Mouse (Mus musculus) layer of hippocampus, postnatal 36 days (tissue): ENCODE data around the gene Nans. TPM values are rescaled to one million over a fixed set of nuclear protein-coding genes. Genes with fewer than 3 reads are reported as not detected.

Experiments
- DNase-seq, 2 experiments: peaks; one replicate each; pipeline ENCODE4 v3.0.0; 2022
- total RNA-seq, 2 experiments: library from RNA; stranded (reverse); gene quantifications; 2 replicates each; pipeline ENCODE4 v1.2.3; 2021

Gene Nans
- 10 to 100 TPM; 16.1 to 19.0 TPM for total RNA-seq

- DNase-seq = peak; percentile 93
Measured at GRCm38 (mm10) chr4:46489028-46489925, at the start of gene Nans. Gene Nans, plus strand, starts transcription at chr4:46489248.

- no peak for DNase-seq
Measured at GRCm38 (mm10) chr4:46442501-46442900, 46.5 kb upstream of the Nans start.

GRCm38 (mm10) chr4:46445237-46445945 lies 43.7 kb upstream of the Nans start:
- no peak for DNase-seq

GRCm38 (mm10) chr4:46447461-46447860 lies 41.6 kb upstream of the Nans start:
- no peak for DNase-seq

GRCm38 (mm10) chr4:46448886-46449285 lies 40.2 kb upstream of the Nans start:
- peak in 1 of 2 experiments; percentile 14 for DNase-seq

GRCm38 (mm10) chr4:46450020-46450518 lies 39.0 kb upstream of the Nans start:
- DNase-seq = no peak

GRCm38 (mm10) chr4:46450519-46451131 lies 38.4 kb upstream of the Nans start, which contains the start of gene Anp32b:
Gene Anp32b, plus strand, starts transcription at chr4:46450902.
- peak; percentile 93 to 95 for DNase-seq

- peak; percentile 77 to 82 for DNase-seq
Measured at GRCm38 (mm10) chr4:46451240-46451757, 37.7 kb upstream of the Nans start.

- peak; percentile 76 for DNase-seq
Measured at GRCm38 (mm10) chr4:46451758-46452480, 37.1 kb upstream of the Nans start.

GRCm38 (mm10) chr4:46452481-46452850 lies 36.6 kb upstream of the Nans start:
- peak; percentile 34 to 41 for DNase-seq

GRCm38 (mm10) chr4:46452855-46453719 lies 36.0 kb upstream of the Nans start:
- no peak for DNase-seq

- no peak for DNase-seq
Measured at GRCm38 (mm10) chr4:46454097-46454864, 34.8 kb upstream of the Nans start.

- DNase-seq = no peak
Measured at GRCm38 (mm10) chr4:46456762-46457161, 32.3 kb upstream of the Nans start.

GRCm38 (mm10) chr4:46457186-46457585 lies 31.9 kb upstream of the Nans start:
- DNase-seq = no peak

- DNase-seq = no peak
Measured at GRCm38 (mm10) chr4:46458411-46458810, 30.6 kb upstream of the Nans start.

GRCm38 (mm10) chr4:46463130-46463830 lies 25.8 kb upstream of the Nans start:
- no peak for DNase-seq

GRCm38 (mm10) chr4:46465740-46466139 lies 23.3 kb upstream of the Nans start:
- DNase-seq = no peak

GRCm38 (mm10) chr4:46475101-46475500 lies 13.9 kb upstream of the Nans start:
- no peak for DNase-seq

GRCm38 (mm10) chr4:46479081-46479480 lies 10.0 kb upstream of the Nans start:
- no peak for DNase-seq
